Mouse (Mus musculus) stomach, postnatal 0 days (tissue): Measurements from ENCODE around the gene Tekt5. TPM values are rescaled to one million over a fixed set of nuclear protein-coding genes. Genes with fewer than 3 reads are reported as not detected.

Source experiments
- ATAC-seq: fragments of 200-750 bp; cut with Nextera tagmentation; 2 replicates; pipeline ENCODE4 v1.8.0; 2017; ENCODE audit not compliant: low FRiP score, low TSS enrichment
- DNase-seq: peaks from one replicate; pipeline ENCODE4 v3.0.0-alpha.2; 2016; ENCODE audit warnings: low spot score
- H3K27ac ChIP-seq: fragments of 300-500 bp; sonication (generic); replicated peaks from 2 replicates; pipeline ENCODE4 v1.5.1; 2014; ENCODE audit warnings: mild to moderate bottlenecking, control low read depth
- H3K27me3 ChIP-seq: fragments of 300-500 bp; sonication (generic); 2 replicates; pipeline ENCODE4 v1.6.1; 2014; ENCODE audit warnings: low read length; ENCODE audit not compliant: control insufficient read depth, insufficient read depth
- H3K36me3 ChIP-seq: fragments of 300-500 bp; sonication (generic); 2 replicates; pipeline ENCODE4 v1.6.1; 2014; ENCODE audit warnings: low read length, mixed read lengths; ENCODE audit not compliant: control insufficient read depth, insufficient read depth
- H3K4me1 ChIP-seq: fragments of 300-500 bp; sonication (generic); replicated peaks from 2 replicates; pipeline ENCODE4 v1.6.1; 2014; ENCODE audit warnings: antibody characterized with exemption; ENCODE audit not compliant: control insufficient read depth, insufficient read depth
- H3K4me2 ChIP-seq: fragments of 300-500 bp; sonication (generic); replicated peaks from 2 replicates; pipeline ENCODE4 v1.6.1; 2014; ENCODE audit warnings: low read depth, mild to moderate bottlenecking, control low read depth, moderate library complexity
- H3K4me3 ChIP-seq: fragments of 300-500 bp; sonication (generic); 2 replicates; pipeline ENCODE4 v1.5.1; 2014; ENCODE audit warnings: low read depth, low read length, control low read depth
- H3K9ac ChIP-seq: fragments of 300-500 bp; sonication (generic); 2 replicates; pipeline ENCODE4 v1.6.1; 2014; ENCODE audit warnings: mild to moderate bottlenecking, low read length, control low read depth, mixed read lengths
- H3K9me3 ChIP-seq: fragments of 300-500 bp; sonication (generic); 2 replicates; pipeline ENCODE4 v1.6.1; 2016; ENCODE audit warnings: low read length; ENCODE audit not compliant: control insufficient read depth
- CTCF ChIP-seq: IDR thresholded peaks from 2 replicates; pipeline ENCODE4 v1.5.1; 2016; ENCODE audit warnings: antibody characterized with exemption, low read depth, mild to moderate bottlenecking, moderate library complexity
- EP300 ChIP-seq: optimal IDR thresholded peaks from 2 replicates; pipeline ENCODE3; 2016; ENCODE audit warnings: antibody characterized with exemption
- WGBS: fragments of 180-500 bp; shearing (Covaris S2); extraction: QIAGEN DNeasy Blood & Tissue Kit; methylation state at CpG from one replicate; pipeline ENCODE4 v1.1.7; 2014; 5-methylcytosine and 5-hydroxymethylcytosine counted together
- polyA plus RNA-seq: library from polyadenylated mRNA; unstranded; fragments of >200 nt; fragmentation: Nextera tagmentation; extraction: Ambion mirVana; gene quantifications from 2 replicates; pipeline ENCODE4 v1.2.1, GENCODE M21; 2015

Tekt5 gene
- polyA plus RNA-seq, 1 experiment from 2014 or later, result 0.74 TPM

DNA sequence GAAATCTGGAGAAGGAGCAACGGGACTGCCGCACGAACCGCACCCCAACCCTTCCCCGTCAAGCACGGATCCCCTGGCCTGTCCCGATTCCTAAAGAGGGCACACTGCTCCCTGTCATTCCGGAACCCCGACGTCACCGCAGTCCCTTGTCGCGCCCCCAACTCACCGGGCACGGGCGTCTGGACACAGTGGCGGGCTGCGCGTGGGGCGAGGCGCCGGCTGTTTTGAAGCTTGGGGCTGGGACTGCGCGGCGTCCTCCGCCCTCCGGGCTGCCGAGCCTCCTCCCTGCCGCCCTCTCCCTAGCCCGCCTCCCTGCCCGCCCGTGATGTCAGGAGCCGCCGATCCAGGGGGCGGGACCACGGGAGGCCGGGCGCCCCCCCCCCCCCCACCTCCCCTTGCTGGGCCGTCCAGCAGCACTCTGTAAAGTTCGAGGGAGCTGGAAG, 81.6 kb downstream of the Tekt5 start, which contains the start of gene Emp2:
Gene Emp2, minus strand, starts transcription at position 323 of the 443 bp plus-strand sequence.
- H3K27ac ChIP-seq, result peak within 1 kb of the TSS; percentile 65
- no peaks in the 10 kb centered on the region for H3K27me3 ChIP-seq
- DNase-seq (peak; percentile 79), ATAC-seq (peak; percentile 86)
- peak within 1 kb of the TSS; percentile 71 for H3K9ac ChIP-seq
- H3K4me1 ChIP-seq, result peaks cover 3% of the 10 kb centered on the region; the same call in 1 of the 2 replicates
- TF ChIP-seq EP300, result no peak
- H3K36me3 ChIP-seq, result no peaks in the 10 kb centered on the region
- WGBS, result under 1% methylated on average over 38 of the region's 40 CpGs
- H3K4me2 ChIP-seq, result peak within 1 kb of the TSS; percentile 73
- peak within 1 kb of the TSS; percentile 65 for H3K4me3 ChIP-seq
- no peaks in the 10 kb centered on the region for H3K9me3 ChIP-seq

GRCm38 (mm10) chr16:10313226-10313625, 82.1 kb downstream of the Tekt5 start:
- Histone ChIP-seq H3K9ac (peak overlapping the region; percentile 71), H3K36me3 (no peaks in the 10 kb centered on the region), H3K9me3 (no peaks in the 10 kb centered on the region), H3K4me3 (peak overlapping the region; percentile 65), H3K4me1 (peaks cover 3% of the 10 kb centered on the region; the same call in 1 of the 2 replicates), H3K27ac (peak overlapping the region; percentile 65), H3K4me2 (peak overlapping the region; percentile 73), H3K27me3 (no peaks in the 10 kb centered on the region)
- DNase-seq (peak; percentile 46), ATAC-seq (peak; percentile 15)
- WGBS, result 4% methylated on average over 15 of the region's 15 CpGs
- no peak for TF ChIP-seq EP300
- TF ChIP-seq CTCF, result peak; percentile 64

- Histone ChIP-seq H3K4me1 (peaks cover 3% of the 10 kb centered on the region; the same call in 1 of the 2 replicates), H3K4me3 (peak overlapping the region; percentile 65; the same call in 1 of the 2 replicates), H3K9me3 (no peaks in the 10 kb centered on the region), H3K27ac (no peak overlapping the region), H3K9ac (0 out of 2 replicates have a peak overlapping the region, but pooled peaks have one; percentile 31), H3K36me3 (no peaks in the 10 kb centered on the region), H3K27me3 (no peaks in the 10 kb centered on the region), H3K4me2 (peak overlapping the region; percentile 73)
- DNase-seq (peak; percentile 44), ATAC-seq (0 out of 2 replicates have a peak, but pooled peaks have one; percentile 24)
- TF ChIP-seq CTCF, result no peak
- 60% methylated on average over 3 of the region's 4 CpGs for WGBS
These were observed 83.3 kb downstream of the Tekt5 start for GRCm38 (mm10) chr16:10311989-10312388.

DNA sequence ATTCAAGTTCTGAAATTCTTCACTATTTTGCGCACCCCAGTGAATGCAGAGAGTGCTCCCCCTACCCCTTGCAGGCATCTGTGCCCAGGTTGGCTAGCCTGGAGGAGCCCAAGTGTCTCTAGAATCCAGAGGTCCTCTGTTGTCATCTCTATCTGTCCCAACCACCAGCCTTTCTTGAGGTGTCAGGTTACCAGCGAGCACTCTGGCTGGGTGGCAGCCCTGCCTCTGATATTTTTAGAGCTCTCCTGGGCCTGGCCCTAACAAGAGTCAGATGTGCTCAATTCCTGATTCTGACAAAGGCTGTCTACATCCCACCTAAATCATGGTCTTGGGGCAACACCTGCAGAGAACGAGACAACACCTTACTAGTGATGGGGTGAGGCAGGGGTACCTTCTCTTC, 84.2 kb downstream of the Tekt5 start:
- TF ChIP-seq EP300 (no peak), CTCF (no peak)
- H3K27ac ChIP-seq, result no peak overlapping the region
- no peaks in the 10 kb centered on the region for H3K36me3 ChIP-seq
- H3K9ac ChIP-seq, result no peak overlapping the region
- peaks cover 3% of the 10 kb centered on the region; the same call in 1 of the 2 replicates for H3K4me1 ChIP-seq
- ATAC-seq (no peak), DNase-seq (no peak)
- H3K4me3 ChIP-seq, result no peak overlapping the region
- no peaks in the 10 kb centered on the region for H3K9me3 ChIP-seq
- WGBS, result 51% methylated on average over 3 of the region's 3 CpGs
- no peak overlapping the region for H3K4me2 ChIP-seq
- H3K27me3 ChIP-seq, result no peaks in the 10 kb centered on the region

- no peak overlapping the region for H3K4me3 ChIP-seq
- WGBS, result 76% methylated on average over 5 of the region's 5 CpGs
- DNase-seq, result no peak
- no peak for ATAC-seq
- no peaks in the 10 kb centered on the region for H3K27me3 ChIP-seq
- H3K27ac ChIP-seq, result no peak overlapping the region
- no peaks in the 10 kb centered on the region for H3K36me3 ChIP-seq
- TF ChIP-seq CTCF, result no peak
- no peak for TF ChIP-seq EP300
- H3K9me3 ChIP-seq, result no peaks in the 10 kb centered on the region
- no peak overlapping the region for H3K9ac ChIP-seq
- peaks cover 3% of the 10 kb centered on the region; the same call in 1 of the 2 replicates for H3K4me1 ChIP-seq
- no peak overlapping the region for H3K4me2 ChIP-seq
These were observed 84.8 kb downstream of the Tekt5 start for GRCm38 (mm10) chr16:10310507-10310906.

Other genes with a start within 250 kb of the Tekt5 start
- gene Rpl39l, start 225.3 kb downstream of the Tekt5 start, polyA plus RNA-seq, result not detected in 2 replicates
- 0.22 and 0.36 TPM in 2 replicates for gene Atf7ip2, start 202.8 kb downstream of the Tekt5 start, polyA plus RNA-seq
- gene Emp2, start 81.5 kb downstream of the Tekt5 start, polyA plus RNA-seq, result 81.6 and 92.1 TPM in 2 replicates
- 31.0 and 33.8 TPM in 2 replicates for gene Nubp1, start 16.5 kb upstream of the Tekt5 start, polyA plus RNA-seq
- 1.9 and 2.4 TPM in 2 replicates for gene Tvp23a, start 51.9 kb upstream of the Tekt5 start, polyA plus RNA-seq
- gene Ciita, start 84.6 kb upstream of the Tekt5 start, polyA plus RNA-seq, result 0.16 and 0.18 TPM in 2 replicates
- gene Dexi, start 147.6 kb upstream of the Tekt5 start, polyA plus RNA-seq, result 23.5 and 24.3 TPM in 2 replicates
- gene Clec16a, start 149.8 kb upstream of the Tekt5 start, polyA plus RNA-seq, result 28.1 and 28.8 TPM in 2 replicates